Comparison of ENCODE assay signal across 8 mouse cellular contexts in genomic region chr4:141958614-141959375, GRCm38 (mm10). TPM values are rescaled to one million over a fixed set of nuclear protein-coding genes. Genes with fewer than 3 reads are reported as not detected.
DNase-seq lines count a peak whose midpoint lies in the region; ATAC-seq and TF ChIP-seq lines count a peak whose summit lies in the region.

No protein-coding gene starts in this region.

- WGBS in forebrain, embryonic 15.5 days, result 58% methylated on average over 7 of the region's 7 CpGs
- WGBS in intestine, embryonic 16.5 days, result 45% methylated on average over 7 of the region's 7 CpGs
- WGBS in midbrain, embryonic 12.5 days, result 56% methylated on average over 7 of the region's 7 CpGs

- peak; percentile 42 to 77 for DNase-seq in adrenal gland, adult (ENCODE audit: inconsistent age in 2 of 2, low spot score in 1 of 2)
- no peak for DNase-seq in adrenal gland, postnatal 4 days (ENCODE audit: low spot score in 2 of 2)
- no peak for DNase-seq in cerebellum, postnatal 14 days
- no peak for DNase-seq in right cerebral cortex, postnatal 36 days (ENCODE audit: low spot score in 2 of 2)

- no peak overlapping the region for H3K27ac ChIP-seq in forebrain, embryonic 15.5 days (replicated peaks)
- no peak overlapping the region for H3K27ac ChIP-seq in intestine, embryonic 16.5 days (ENCODE audit: low read length)
- no peak overlapping the region for H3K27ac ChIP-seq in midbrain, embryonic 12.5 days (replicated peaks)

- ATAC-seq in forebrain, embryonic 15.5 days (replicated peaks), result peak; percentile 33
- ATAC-seq in intestine, embryonic 16.5 days, result peak; percentile 59
- peak; percentile 44 for ATAC-seq in midbrain, embryonic 12.5 days (ENCODE audit: low FRiP score, low read depth)

- H3K4me1 ChIP-seq in E14TG2a.4 (replicated peaks; ENCODE audit: low read depth, low read length), result peaks cover 23% of the 10 kb centered on the region
- peaks cover 4% of the 10 kb centered on the region for H3K4me1 ChIP-seq in forebrain, embryonic 15.5 days
- peaks cover 25% of the 10 kb centered on the region for H3K4me1 ChIP-seq in intestine, embryonic 16.5 days (ENCODE audit: control insufficient read depth, insufficient read depth, low read length)
- H3K4me1 ChIP-seq in midbrain, embryonic 12.5 days, result peaks cover 8% of the 10 kb centered on the region

- H3K9me3 ChIP-seq in E14TG2a.4 (ENCODE audit: low read length), result no peaks in the 10 kb centered on the region
- peaks cover 3% of the 10 kb centered on the region; the same call in 1 of the 2 replicates for H3K9me3 ChIP-seq in forebrain, embryonic 15.5 days
- H3K9me3 ChIP-seq in intestine, embryonic 16.5 days (ENCODE audit: control insufficient read depth, low read length), result no peaks in the 10 kb centered on the region
- H3K9me3 ChIP-seq in midbrain, embryonic 12.5 days, result peaks cover 4% of the 10 kb centered on the region; the same call in 1 of the 2 replicates

- no peak overlapping the region for H3K4me2 ChIP-seq in forebrain, embryonic 15.5 days (replicated peaks)
- 0 out of 2 replicates have a peak overlapping the region, but pooled peaks have one; percentile 4 for H3K4me2 ChIP-seq in intestine, embryonic 16.5 days (ENCODE audit: low read depth, low read length)
- no peak overlapping the region for H3K4me2 ChIP-seq in midbrain, embryonic 12.5 days (replicated peaks)

- H3K4me3 ChIP-seq in E14TG2a.4 (replicated peaks; ENCODE audit: low read length), result peak overlapping the region; percentile 29; the same call in 1 of the 2 replicates
- no peak overlapping the region for H3K4me3 ChIP-seq in forebrain, embryonic 15.5 days
- H3K4me3 ChIP-seq in intestine, embryonic 16.5 days (ENCODE audit: low read length), result no peak overlapping the region
- H3K4me3 ChIP-seq in midbrain, embryonic 12.5 days, result no peak overlapping the region

- H3K27me3 ChIP-seq in E14TG2a.4 (ENCODE audit: insufficient read depth, low read length), result peaks cover 25% of the 10 kb centered on the region
- no peaks in the 10 kb centered on the region for H3K27me3 ChIP-seq in forebrain, embryonic 15.5 days
- no peaks in the 10 kb centered on the region for H3K27me3 ChIP-seq in intestine, embryonic 16.5 days (replicated peaks; ENCODE audit: control insufficient read depth, insufficient read depth, low read length)
- H3K27me3 ChIP-seq in midbrain, embryonic 12.5 days, result peaks cover 6% of the 10 kb centered on the region

- no peaks in the 10 kb centered on the region for H3K36me3 ChIP-seq in E14TG2a.4 (ENCODE audit: insufficient read depth, low read length)
- no peaks in the 10 kb centered on the region for H3K36me3 ChIP-seq in forebrain, embryonic 15.5 days
- H3K36me3 ChIP-seq in intestine, embryonic 16.5 days (ENCODE audit: control insufficient read depth, insufficient read depth, low read length), result no peaks in the 10 kb centered on the region
- no peaks in the 10 kb centered on the region for H3K36me3 ChIP-seq in midbrain, embryonic 12.5 days

- H3K9ac ChIP-seq in forebrain, embryonic 15.5 days (replicated peaks), result no peak overlapping the region
- H3K9ac ChIP-seq in intestine, embryonic 16.5 days (ENCODE audit: low read depth, low read length), result 0 out of 2 replicates have a peak overlapping the region, but pooled peaks have one; percentile 42
- H3K9ac ChIP-seq in midbrain, embryonic 12.5 days (replicated peaks), result no peak overlapping the region

- TF ChIP-seq CTCF in E14TG2a.4 (conservative IDR thresholded peaks at IDR 0.05; ENCODE audit: low read length), result no peak

RNA-seq across cellular contexts. Expression of gene Fhad1, which starts 56.1 kb away (rescaled TPM):
- 1 to 10 TPM; 1.4 to 2.0 TPM for total RNA-seq in adrenal gland, postnatal 4 days (2021)
- polyA plus RNA-seq in forebrain, embryonic 15.5 days (2015; fragmentation: Nextera tagmentation; extraction: Ambion mirVana), result 1.5 and 3.7 TPM in 2 replicates
- polyA plus RNA-seq in intestine, embryonic 16.5 days (2015; fragmentation: Nextera tagmentation; extraction: Ambion mirVana), result 1.4 and 2.3 TPM in 2 replicates
- polyA plus RNA-seq in midbrain, embryonic 12.5 days (2016; fragmentation: Nextera tagmentation; extraction: Ambion mirVana), result 1.9 and 2.7 TPM in 2 replicates

Comparison
In these comparisons a context has a peak if more than half of its experiments do, and no peak if none do; other contexts are left out.
1. DNase-seq: peak in adrenal gland, adult (2 of 2); none in adrenal gland, postnatal 4 days (0 of 2), cerebellum, postnatal 14 days (0 of 2) and right cerebral cortex, postnatal 36 days (0 of 2).
2. Peak in every context shown above with its lines, with median percentiles within 50 percentile points of each other: ATAC-seq.